Comparison of ENCODE assay signal across 8 mouse cellular contexts in the genomic region with DNA sequence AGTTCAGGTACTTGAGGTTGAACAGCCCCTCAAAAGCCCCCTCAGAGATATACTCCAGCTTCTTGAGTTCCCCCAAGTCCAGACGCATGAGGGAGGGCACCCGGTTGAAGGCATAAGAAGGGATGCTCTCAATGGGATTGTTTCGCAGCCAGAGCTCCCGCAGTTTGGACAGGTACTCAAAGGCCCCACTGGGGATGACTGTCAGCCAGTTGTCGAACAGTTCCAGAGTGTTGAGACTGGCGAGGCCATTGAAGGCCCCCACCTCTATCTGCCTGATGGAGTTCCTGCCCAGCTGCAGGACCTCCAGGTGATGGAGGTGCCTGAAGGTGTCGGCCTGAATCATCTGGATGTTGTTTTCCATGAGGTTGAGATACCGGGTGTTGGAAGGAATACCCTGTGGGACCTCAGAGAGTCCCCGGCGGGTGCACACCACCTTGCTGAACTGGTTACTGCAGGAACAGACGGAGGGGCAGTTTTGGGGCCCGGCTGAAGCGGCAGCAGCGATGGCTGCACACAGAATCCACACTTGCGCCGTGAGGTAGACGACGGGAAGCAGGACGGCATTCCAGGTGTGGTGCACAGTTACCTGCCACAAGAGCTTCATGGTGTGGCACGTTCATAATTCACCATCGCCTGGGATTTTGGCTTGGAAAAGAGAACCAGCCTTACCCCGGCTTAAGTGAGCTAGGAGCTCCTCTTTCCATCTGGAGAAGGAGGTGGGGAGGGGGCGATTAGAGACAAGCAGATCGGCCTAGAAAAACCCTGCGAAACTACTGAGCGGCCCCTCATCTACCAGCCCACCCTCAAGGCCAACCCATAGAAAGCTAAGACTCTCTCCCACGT. TPM values are rescaled to one million over a fixed set of nuclear protein-coding genes. Genes with fewer than 3 reads are reported as not detected.
DNase-seq lines count a peak whose midpoint lies in the region; ATAC-seq and TF ChIP-seq lines count a peak whose summit lies in the region.

A gene (minus strand): TSS at position 737 of the 843 bp plus-strand sequence.

- no peaks in the 10 kb centered on the region for H3K27me3 ChIP-seq in hindbrain, postnatal 0 days (ENCODE audit: insufficient read depth, low read length)
- peaks cover 8% of the 10 kb centered on the region for H3K27me3 ChIP-seq in midbrain, embryonic 11.5 days (ENCODE audit: control insufficient read depth, insufficient read depth, low read length)

- 82% methylated on average over 27 of the region's 27 CpGs for WGBS in lung, adult 2 months
- 20% methylated on average over 27 of the region's 27 CpGs for WGBS in hindbrain, postnatal 0 days
- WGBS in midbrain, embryonic 11.5 days: 20% methylated on average over 27 of the region's 27 CpGs

- peak; percentile 54 for DNase-seq in cerebellum, adult 11-12 months
- no peak for DNase-seq in lung, adult 2 months
- no peak for DNase-seq in lung, postnatal 25 days (ENCODE audit: low spot score)
- DNase-seq in hindbrain, postnatal 0 days (ENCODE audit: low spot score): peak; percentile 51
- no peak for DNase-seq in midbrain, embryonic 11.5 days (ENCODE audit: low spot score, missing footprints)
- no peak for DNase-seq in thymus, postnatal 25 days

- peak within 1 kb of the TSS; percentile 97 for H3K4me2 ChIP-seq in hindbrain, postnatal 0 days (ENCODE audit: low read depth, low read length)
- H3K4me2 ChIP-seq in midbrain, embryonic 11.5 days: peak within 1 kb of the TSS; percentile 99

- no peak for ATAC-seq in cerebellum, adult (ENCODE audit: insufficient number of reproducible peaks, low FRiP score, low TSS enrichment)
- ATAC-seq in hindbrain, postnatal 0 days: no peak
- peak; percentile 1; the same call in 1 of the 2 replicates for ATAC-seq in midbrain, embryonic 11.5 days (ENCODE audit: low FRiP score)
- no peak for ATAC-seq in CD4-positive, CD25-positive, alpha-beta regulatory T cell, adult 4 months

- no peaks in the 10 kb centered on the region for H3K9me3 ChIP-seq in hindbrain, postnatal 0 days (ENCODE audit: low read length)
- H3K9me3 ChIP-seq in midbrain, embryonic 11.5 days (ENCODE audit: control insufficient read depth, low read length): no peaks in the 10 kb centered on the region

- peak within 1 kb of the TSS; percentile 94 for H3K27ac ChIP-seq in hindbrain, postnatal 0 days
- peak within 1 kb of the TSS; percentile 68 for H3K27ac ChIP-seq in midbrain, embryonic 11.5 days (ENCODE audit: low read depth, low read length)

- no peak for TF ChIP-seq CTCF in lung, adult 2 months (IDR thresholded peaks at IDR 0.05; ENCODE audit: insufficient read depth, low read length)
- no peak for TF ChIP-seq CTCF in hindbrain, postnatal 0 days (IDR thresholded peaks at IDR 0.05; ENCODE audit: low read depth)

- H3K4me3 ChIP-seq in lung, adult 2 months (replicated peaks; ENCODE audit: extremely low read depth, low read depth, low read length): peak within 1 kb of the TSS; percentile 74
- H3K4me3 ChIP-seq in hindbrain, postnatal 0 days (ENCODE audit: low read length): peak within 1 kb of the TSS; percentile 87
- peak within 1 kb of the TSS; percentile 72 for H3K4me3 ChIP-seq in midbrain, embryonic 11.5 days (ENCODE audit: low read depth, low read length)

- peak within 1 kb of the TSS; percentile 93 for H3K9ac ChIP-seq in hindbrain, postnatal 0 days (replicated peaks; ENCODE audit: low read length)
- peak within 1 kb of the TSS; percentile 91 for H3K9ac ChIP-seq in midbrain, embryonic 11.5 days (ENCODE audit: low read length)

- H3K36me3 ChIP-seq in hindbrain, postnatal 0 days (ENCODE audit: insufficient read depth, low read length): no peaks in the 10 kb centered on the region
- 0 out of 2 replicates have a peak, but pooled peaks cover 2% of the 10 kb centered on the region for H3K36me3 ChIP-seq in midbrain, embryonic 11.5 days (ENCODE audit: control insufficient read depth, insufficient read depth, low read length)

- TF ChIP-seq POLR2A in lung, adult 2 months (IDR thresholded peaks at IDR 0.05; ENCODE audit: borderline replicate concordance, extremely low read depth, low read depth, low read length): no peak

- H3K4me1 ChIP-seq in lung, adult 2 months (ENCODE audit: control insufficient read depth, insufficient read depth, low read length): peaks cover 7% of the 10 kb centered on the region; the same call in 1 of the 2 replicates
- H3K4me1 ChIP-seq in hindbrain, postnatal 0 days (ENCODE audit: insufficient read depth, low read length): peaks cover 31% of the 10 kb centered on the region
- peaks cover 42% of the 10 kb centered on the region for H3K4me1 ChIP-seq in midbrain, embryonic 11.5 days (ENCODE audit: control insufficient read depth, insufficient read depth, low read length)

RNA-seq across cellular contexts. Expression of the gene that starts here (rescaled TPM):
- 0.57 and 0.82 TPM in 2 replicates for polyA plus RNA-seq in lung, adult 2 months (2012; rRNA removed)
- total RNA-seq in hindbrain, postnatal 0 days (2014; rRNA removed): 54.8 and 59.8 TPM in 2 replicates
- 6.0 and 6.1 TPM in 2 replicates for polyA plus RNA-seq in hindbrain, postnatal 0 days (2015; fragmentation: Nextera tagmentation; extraction: Ambion mirVana)
- 2.2 and 2.7 TPM in 2 replicates for polyA plus RNA-seq in midbrain, embryonic 11.5 days (2014; fragmentation: Nextera tagmentation; extraction: Ambion mirVana)
- polyA plus RNA-seq in CD4-positive, CD25-positive, alpha-beta regulatory T cell, adult 4 months (2017; shearing (Covaris generic)): under 1 TPM; 0.16 to 0.51 TPM

Comparison
In these comparisons a context has a peak if more than half of its experiments do, and no peak if none do; other contexts are left out.
1. DNase-seq: peak in cerebellum, adult 11-12 months (single experiment) and hindbrain, postnatal 0 days (single experiment); none in lung, adult 2 months (single experiment), lung, postnatal 25 days (single experiment), midbrain, embryonic 11.5 days (single experiment) and thymus, postnatal 25 days (single experiment).
2. Peak in every context shown above with its lines, with median percentiles within 50 percentile points of each other: H3K4me3 ChIP-seq.